Mouse (Mus musculus): ENCODE measurements around the gene Hfe2. TPM values are rescaled to one million over a fixed set of nuclear protein-coding genes. Genes with fewer than 3 reads are reported as not detected.
"Not testable (repeated sequence)": the region's sequence is repeated elsewhere in the genome, so short reads cannot be mapped to it uniquely, and the experiment has no call there.

The Hfe2 gene
- polyA plus RNA-seq, 1 experiment from 2014 or later: 1.1 TPM

DNA sequence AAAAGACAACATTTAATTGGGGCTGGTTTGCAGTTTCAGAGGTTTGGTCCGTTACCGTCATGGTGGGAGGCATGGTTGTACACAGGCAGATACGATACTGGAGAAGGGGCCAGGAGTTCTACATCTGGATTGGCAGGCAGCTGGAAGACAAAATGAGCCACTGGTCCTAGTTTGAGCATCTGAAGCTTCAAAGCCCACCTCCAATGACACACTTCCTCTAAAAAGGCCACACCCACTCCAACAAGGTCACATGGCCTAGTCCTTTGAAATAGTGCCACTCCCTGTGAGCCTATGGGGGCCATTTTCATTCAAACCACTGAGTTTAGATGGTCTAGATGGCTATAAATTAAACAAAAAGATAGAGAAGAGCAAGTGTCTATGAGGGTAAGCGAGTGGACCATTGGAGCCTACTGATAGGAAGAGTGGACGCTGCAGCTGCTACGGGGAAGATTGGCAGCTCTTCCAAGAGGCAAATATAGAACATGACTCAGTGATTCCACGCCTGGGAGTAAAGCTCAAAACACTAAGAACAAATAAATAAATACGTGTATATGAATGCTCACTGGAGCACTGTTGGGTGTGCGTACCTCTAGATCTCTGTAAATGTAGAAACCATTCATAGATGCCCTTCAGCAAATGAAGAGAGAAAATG lies 18.4 kb upstream of the Hfe2 start:
- Histone ChIP-seq H3K9me3 (replicated peaks) (no peaks in the 10 kb centered on the region), H3K4me1 (peaks cover 4% of the 10 kb centered on the region; the same call in 1 of the 2 replicates), H3K4me2 (no peak overlapping the region), H3K4me3 (replicated peaks) (no peak overlapping the region), H3K36me3 (no peaks in the 10 kb centered on the region), H3K9ac (no peak overlapping the region), H3K27ac (no peak overlapping the region), H3K27me3 (no peaks in the 10 kb centered on the region)
- 95% methylated on average over 9 of the region's 9 CpGs for WGBS
- ATAC-seq (replicated peaks; ENCODE audit: low FRiP score): no peak

- H3K27ac ChIP-seq; H3K4me2 ChIP-seq; H3K4me3 ChIP-seq (replicated peaks); H3K36me3 ChIP-seq; H3K9ac ChIP-seq; H3K27me3 ChIP-seq; ATAC-seq (replicated peaks; ENCODE audit: low FRiP score); H3K9me3 ChIP-seq (replicated peaks); H3K4me1 ChIP-seq: not testable (repeated sequence)
- WGBS: 82% methylated on average over 7 of the region's 9 CpGs
These were observed 17.0 kb upstream of the Hfe2 start for GRCm38 (mm10) chr3:96507966-96508365.

GRCm38 (mm10) chr3:96520171-96520570 lies 4.8 kb upstream of the Hfe2 start:
- WGBS: 29% methylated on average over 5 of the region's 5 CpGs
- Histone ChIP-seq H3K27me3 (peaks cover 17% of the 10 kb centered on the region; the same call in 1 of the 2 replicates), H3K4me3 (replicated peaks) (no peak overlapping the region), H3K9ac (no peak overlapping the region), H3K4me2 (no peak overlapping the region), H3K4me1 (no peaks in the 10 kb centered on the region), H3K27ac (no peak overlapping the region), H3K36me3 (no peaks in the 10 kb centered on the region), H3K9me3 (replicated peaks) (no peaks in the 10 kb centered on the region)
- ATAC-seq (replicated peaks; ENCODE audit: low FRiP score): no peak

- no peak for ATAC-seq (replicated peaks; ENCODE audit: low FRiP score)
These were observed 2.8 kb upstream of the Hfe2 start for GRCm38 (mm10) chr3:96522149-96522548.

GRCm38 (mm10) chr3:96524028-96524810 lies 753 bp upstream of the Hfe2 start:
- H3K4me3 ChIP-seq (replicated peaks): no peak overlapping the region
- H3K9ac ChIP-seq: no peak overlapping the region
- peaks cover 10% of the 10 kb centered on the region for H3K4me1 ChIP-seq
- WGBS: 65% methylated on average over 12 of the region's 12 CpGs
- ATAC-seq (replicated peaks; ENCODE audit: low FRiP score): no peak
- no peaks in the 10 kb centered on the region for H3K9me3 ChIP-seq (replicated peaks)
- no peaks in the 10 kb centered on the region for H3K36me3 ChIP-seq
- no peak overlapping the region for H3K4me2 ChIP-seq
- H3K27me3 ChIP-seq: peaks cover 57% of the 10 kb centered on the region
- H3K27ac ChIP-seq: no peak overlapping the region

More at GRCm38 (mm10) chr3:96522149-96522548, 2.8 kb upstream of the Hfe2 start:
- Histone ChIP-seq H3K27me3 (peaks cover 36% of the 10 kb centered on the region), H3K9ac (no peak overlapping the region), H3K4me3 (replicated peaks) (no peak overlapping the region), H3K4me1 (peaks cover 5% of the 10 kb centered on the region), H3K9me3 (replicated peaks) (no peaks in the 10 kb centered on the region), H3K36me3 (no peaks in the 10 kb centered on the region), H3K4me2 (no peak overlapping the region), H3K27ac (no peak overlapping the region)
- 66% methylated on average over 4 of the region's 4 CpGs for WGBS

- no peak overlapping the region for H3K4me3 ChIP-seq (replicated peaks)
- 0 out of 2 replicates have a peak, but pooled peaks have one; percentile 43 for ATAC-seq (replicated peaks; ENCODE audit: low FRiP score)
- H3K4me1 ChIP-seq: peaks cover 10% of the 10 kb centered on the region
- H3K36me3 ChIP-seq: no peaks in the 10 kb centered on the region
- no peak overlapping the region for H3K4me2 ChIP-seq
- H3K9me3 ChIP-seq (replicated peaks): no peaks in the 10 kb centered on the region
- no peak overlapping the region for H3K27ac ChIP-seq
- WGBS: 72% methylated on average over 11 of the region's 11 CpGs
- H3K27me3 ChIP-seq: peaks cover 64% of the 10 kb centered on the region
- no peak overlapping the region for H3K9ac ChIP-seq
These were observed 1.2 kb downstream of the Hfe2 start for GRCm38 (mm10) chr3:96526013-96526762.

DNA sequence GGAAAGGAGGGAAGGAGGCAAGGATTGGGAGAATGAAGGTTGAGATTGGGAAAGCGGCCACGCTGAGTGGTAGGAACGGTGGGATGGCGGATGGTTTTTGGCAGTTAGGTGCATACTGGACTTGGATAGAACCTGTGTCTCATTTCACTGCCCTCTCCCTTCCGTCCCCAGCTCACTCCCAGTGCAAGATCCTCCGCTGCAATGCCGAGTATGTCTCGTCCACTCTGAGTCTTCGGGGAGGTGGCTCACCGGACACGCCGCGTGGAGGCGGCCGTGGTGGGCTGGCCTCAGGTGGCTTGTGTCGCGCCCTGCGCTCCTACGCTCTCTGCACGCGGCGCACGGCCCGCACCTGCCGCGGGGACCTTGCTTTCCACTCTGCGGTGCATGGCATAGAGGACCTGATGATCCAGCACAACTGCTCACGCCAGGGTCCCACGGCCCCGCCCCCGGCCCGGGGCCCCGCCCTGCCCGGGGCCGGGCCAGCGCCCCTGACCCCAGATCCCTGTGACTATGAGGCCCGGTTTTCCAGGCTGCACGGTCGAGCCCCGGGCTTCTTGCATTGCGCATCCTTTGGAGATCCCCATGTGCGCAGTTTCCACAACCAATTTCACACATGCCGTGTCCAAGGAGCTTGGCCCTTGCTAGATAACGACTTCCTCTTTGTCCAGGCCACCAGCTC lies 2.0 kb downstream of the Hfe2 start:
- H3K4me1 ChIP-seq: peaks cover 10% of the 10 kb centered on the region
- H3K9me3 ChIP-seq (replicated peaks): no peaks in the 10 kb centered on the region
- peak overlapping the region; percentile 24; the same call in 1 of the 2 replicates for H3K9ac ChIP-seq
- no peaks in the 10 kb centered on the region for H3K36me3 ChIP-seq
- no peak overlapping the region for H3K27ac ChIP-seq
- ATAC-seq (replicated peaks; ENCODE audit: low FRiP score): peak; percentile 58
- WGBS: 3% methylated on average over 44 of the region's 44 CpGs
- H3K4me2 ChIP-seq: peak overlapping the region; percentile 83
- peaks cover 64% of the 10 kb centered on the region for H3K27me3 ChIP-seq
- H3K4me3 ChIP-seq (replicated peaks): peak overlapping the region; percentile 48

DNA sequence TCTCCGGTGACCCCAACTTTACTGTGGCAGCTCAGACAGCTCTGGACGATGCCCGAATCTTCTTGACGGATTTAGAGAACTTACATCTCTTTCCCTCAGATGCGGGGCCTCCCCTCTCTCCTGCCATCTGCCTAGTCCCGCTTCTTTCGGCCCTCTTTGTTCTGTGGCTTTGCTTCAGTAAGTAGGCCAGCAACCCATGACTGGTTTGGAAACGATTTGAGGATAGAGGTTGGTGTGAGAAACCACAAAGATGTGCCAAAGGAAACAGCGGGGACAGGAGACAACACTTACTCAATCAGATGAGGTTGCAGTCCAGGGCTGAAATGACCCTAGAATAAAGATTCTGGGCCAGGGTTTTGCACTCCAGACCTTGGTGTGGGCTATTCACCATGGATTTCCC lies 3.5 kb downstream of the Hfe2 start:
- Histone ChIP-seq H3K4me3 (replicated peaks) (no peak overlapping the region), H3K27ac (no peak overlapping the region), H3K4me2 (no peak overlapping the region), H3K9ac (no peak overlapping the region), H3K9me3 (replicated peaks) (no peaks in the 10 kb centered on the region), H3K27me3 (peaks cover 63% of the 10 kb centered on the region), H3K4me1 (peaks cover 10% of the 10 kb centered on the region), H3K36me3 (no peaks in the 10 kb centered on the region)
- ATAC-seq (replicated peaks; ENCODE audit: low FRiP score): no peak
- WGBS: 41% methylated on average over 9 of the region's 9 CpGs

GRCm38 (mm10) chr3:96532050-96532449 lies 7.1 kb downstream of the Hfe2 start:
- no peak overlapping the region for H3K4me2 ChIP-seq
- no peak overlapping the region for H3K9ac ChIP-seq
- no peaks in the 10 kb centered on the region for H3K9me3 ChIP-seq (replicated peaks)
- peaks cover 29% of the 10 kb centered on the region for H3K27me3 ChIP-seq
- no peaks in the 10 kb centered on the region for H3K36me3 ChIP-seq
- no peak for ATAC-seq (replicated peaks; ENCODE audit: low FRiP score)
- no peak overlapping the region for H3K4me3 ChIP-seq (replicated peaks)
- 53% methylated on average over 7 of the region's 7 CpGs for WGBS
- no peak overlapping the region for H3K27ac ChIP-seq
- H3K4me1 ChIP-seq: peaks cover 6% of the 10 kb centered on the region

- no peak for ATAC-seq (replicated peaks; ENCODE audit: low FRiP score)
- 64% methylated on average over 2 of the region's 2 CpGs for WGBS
These were observed 9.3 kb downstream of the Hfe2 start for GRCm38 (mm10) chr3:96534300-96534699.

DNA sequence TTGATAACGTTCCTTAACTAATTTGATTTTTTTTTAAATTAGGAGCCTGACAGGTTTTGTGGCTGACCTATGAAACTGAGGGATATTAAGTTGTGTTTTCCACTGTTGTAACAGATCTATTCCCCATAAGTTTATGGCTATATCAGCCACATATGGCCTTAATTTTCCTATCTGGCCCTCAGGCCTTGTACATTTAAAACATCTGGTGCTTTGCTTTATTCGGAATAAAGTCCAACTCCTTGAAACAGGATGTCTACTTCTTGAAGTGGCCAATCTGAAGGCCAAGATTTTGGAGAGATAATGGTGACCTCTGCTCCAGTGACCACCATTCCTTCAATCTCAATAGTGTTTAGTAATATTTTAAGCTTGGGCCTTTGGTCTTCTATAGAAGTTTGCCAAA lies 14.3 kb downstream of the Hfe2 start:
- peaks cover 12% of the 10 kb centered on the region; the same call in 1 of the 2 replicates for H3K27me3 ChIP-seq
- H3K4me1 ChIP-seq: no peaks in the 10 kb centered on the region
- H3K9me3 ChIP-seq (replicated peaks): no peaks in the 10 kb centered on the region
- H3K4me3 ChIP-seq (replicated peaks): no peak overlapping the region
- H3K4me2 ChIP-seq: no peak overlapping the region
- H3K36me3 ChIP-seq: no peaks in the 10 kb centered on the region
- no peak for ATAC-seq (replicated peaks; ENCODE audit: low FRiP score)
- H3K27ac ChIP-seq: no peak overlapping the region
- 64% methylated on average over 2 of the region's 2 CpGs for WGBS
- no peak overlapping the region for H3K9ac ChIP-seq

More at GRCm38 (mm10) chr3:96534300-96534699, 9.3 kb downstream of the Hfe2 start:
- Histone ChIP-seq H3K4me3 (replicated peaks) (no peak overlapping the region), H3K9me3 (replicated peaks) (no peaks in the 10 kb centered on the region), H3K9ac (no peak overlapping the region), H3K36me3 (no peaks in the 10 kb centered on the region), H3K4me2 (no peak overlapping the region), H3K27ac (no peak overlapping the region), H3K27me3 (peaks cover 6% of the 10 kb centered on the region), H3K4me1 (no peaks in the 10 kb centered on the region)
